Mouse (Mus musculus) liver, adult 2 months (tissue): ENCODE measurements around the gene Gnat1. TPM values are rescaled to one million over a fixed set of nuclear protein-coding genes. Genes with fewer than 3 reads are reported as not detected.

ENCODE experiments used
- DNase-seq: peaks from one replicate; pipeline ENCODE4 v3.0.0-alpha.2; 2011; ENCODE audit warnings: low read depth, low spot score; ENCODE audit errors: extremely low read depth
- H3K27ac ChIP-seq: fragments of 200-500 bp; replicated peaks from 2 replicates; pipeline ENCODE4 v1.5.1; 2012; ENCODE audit warnings: low read depth, mild to moderate bottlenecking, control low read depth, inconsistent platforms, low read length; ENCODE audit not compliant: insufficient read depth
- H3K27me3 ChIP-seq: fragments of 200-500 bp; 2 replicates; pipeline ENCODE4 v1.6.1; 2012; ENCODE audit warnings: mild to moderate bottlenecking, moderate library complexity, low read length, inconsistent platforms; ENCODE audit not compliant: control insufficient read depth, insufficient read depth
- H3K36me3 ChIP-seq: fragments of 200-500 bp; 2 replicates; pipeline ENCODE4 v1.6.1; 2012; ENCODE audit warnings: low read length, inconsistent platforms; ENCODE audit not compliant: control insufficient read depth, insufficient read depth
- H3K4me1 ChIP-seq: fragments of 200-500 bp; 2 replicates; pipeline ENCODE4 v1.6.1; 2011; ENCODE audit warnings: low read length; ENCODE audit not compliant: control insufficient read depth, insufficient read depth
- H3K4me3 ChIP-seq: fragments of 200-500 bp; 2 replicates; pipeline ENCODE4 v1.5.1; 2011; ENCODE audit warnings: low read depth, mild to moderate bottlenecking, control low read depth, low read length, moderate library complexity; ENCODE audit not compliant: insufficient read depth
- H3K79me2 ChIP-seq: fragments of 200-500 bp; 2 replicates; pipeline ENCODE4 v1.6.1; 2012; ENCODE audit warnings: inconsistent platforms, mild to moderate bottlenecking, low read length, moderate library complexity; ENCODE audit not compliant: control insufficient read depth, insufficient read depth
- H3K9ac ChIP-seq: fragments of 200-500 bp; 2 replicates; pipeline ENCODE4 v1.6.1; 2012; ENCODE audit warnings: low read depth, mild to moderate bottlenecking, control low read depth, inconsistent platforms, low read length
- CTCF ChIP-seq: fragments of 200-500 bp; IDR thresholded peaks from 2 replicates; pipeline ENCODE4 v1.5.1; 2011; ENCODE audit warnings: low read depth, low read length, control low read depth
- POLR2A ChIP-seq: fragments of 200-500 bp; IDR thresholded peaks from 2 replicates; pipeline ENCODE4 v1.6.1; 2011; ENCODE audit warnings: low read length, control low read depth; ENCODE audit not compliant: insufficient read depth; ENCODE audit errors: extremely low read depth
- WGBS: fragments of 180-500 bp; shearing (Covaris S2); methylation state at CpG from one replicate; pipeline ENCODE4 v1.1.7; 2018; 5-methylcytosine and 5-hydroxymethylcytosine counted together
- polyA plus RNA-seq: library from polyadenylated mRNA; depleted of rRNA; stranded (reverse); fragments of >200 nt; gene quantifications from 2 replicates; pipeline ENCODE4 v1.2.3, GENCODE M21; 2012
- total RNA-seq: library from RNA; depleted of rRNA; stranded (reverse); fragments of >200 nt; gene quantifications from 2 replicates; pipeline ENCODE4 v1.2.3, GENCODE M21; 2014

Gnat1 gene
- total and polyA plus RNA-seq, 2 experiments = 3.2 to 7.1 TPM

- no peak for DNase-seq
- peaks cover 62% of the 10 kb centered on the region for H3K79me2 ChIP-seq
- H3K36me3 ChIP-seq = no peaks in the 10 kb centered on the region
- H3K4me3 ChIP-seq = no peak overlapping the region
- no peak overlapping the region for H3K27ac ChIP-seq
- no peak overlapping the region for H3K9ac ChIP-seq
- TF ChIP-seq POLR2A = no peak
- TF ChIP-seq CTCF = no peak
- no peaks in the 10 kb centered on the region for H3K27me3 ChIP-seq
- 73% methylated on average over 9 of the region's 9 CpGs for WGBS
- peaks cover 16% of the 10 kb centered on the region; the same call in 1 of the 2 replicates for H3K4me1 ChIP-seq
Measured at GRCm38 (mm10) chr9:107631311-107631826, 48.1 kb downstream of the Gnat1 start.

- TF ChIP-seq POLR2A = no peak
- no peak for TF ChIP-seq CTCF
- Histone ChIP-seq H3K27me3 (no peaks in the 10 kb centered on the region), H3K79me2 (peaks cover 69% of the 10 kb centered on the region), H3K27ac (no peak overlapping the region), H3K4me1 (peaks cover 13% of the 10 kb centered on the region; the same call in 1 of the 2 replicates), H3K36me3 (no peaks in the 10 kb centered on the region), H3K9ac (no peak overlapping the region), H3K4me3 (no peak overlapping the region)
- 59% methylated on average over 4 of the region's 4 CpGs for WGBS
- no peak for DNase-seq
Measured at GRCm38 (mm10) chr9:107630576-107630975, 48.9 kb downstream of the Gnat1 start.

GRCm38 (mm10) chr9:107629901-107630425, 49.5 kb downstream of the Gnat1 start:
- no peaks in the 10 kb centered on the region for H3K27me3 ChIP-seq
- H3K36me3 ChIP-seq = no peaks in the 10 kb centered on the region
- H3K9ac ChIP-seq = no peak overlapping the region; the same call in 1 of the 2 replicates
- H3K4me1 ChIP-seq = peaks cover 14% of the 10 kb centered on the region; the same call in 1 of the 2 replicates
- TF ChIP-seq CTCF (no peak), POLR2A (no peak)
- H3K4me3 ChIP-seq = peak overlapping the region; percentile 9; the same call in 1 of the 2 replicates
- H3K79me2 ChIP-seq = peaks cover 73% of the 10 kb centered on the region
- no peak for DNase-seq
- H3K27ac ChIP-seq = peak overlapping the region; percentile 10; the same call in 1 of the 2 replicates
- WGBS = 51% methylated on average over 14 of the region's 14 CpGs

DNA sequence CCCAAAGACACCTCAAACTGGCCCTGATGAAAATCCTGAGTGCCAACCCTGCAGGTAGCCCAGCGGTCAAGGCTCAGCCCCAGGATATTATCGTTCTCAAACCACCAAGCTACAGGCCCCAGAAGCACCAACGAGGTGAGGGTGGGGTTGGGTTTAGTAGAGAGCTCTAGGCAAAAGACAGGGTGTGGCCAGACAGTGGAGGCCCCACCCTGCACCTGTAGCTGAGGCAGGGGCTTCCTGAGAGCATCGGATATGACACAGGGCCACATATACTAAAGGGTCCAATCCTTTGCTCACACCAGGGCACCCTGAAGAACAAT, 50.1 kb downstream of the Gnat1 start:
- Histone ChIP-seq H3K36me3 (no peaks in the 10 kb centered on the region), H3K4me1 (peaks cover 17% of the 10 kb centered on the region), H3K4me3 (no peak overlapping the region), H3K9ac (peak overlapping the region; percentile 33), H3K27me3 (no peaks in the 10 kb centered on the region), H3K79me2 (peaks cover 75% of the 10 kb centered on the region), H3K27ac (peak overlapping the region; percentile 12)
- no peak for DNase-seq
- WGBS = 65% methylated on average over 4 of the region's 4 CpGs
- TF ChIP-seq POLR2A (no peak), CTCF (no peak)

GRCm38 (mm10) chr9:107628721-107629410, 50.6 kb downstream of the Gnat1 start:
- 69% methylated on average over 15 of the region's 15 CpGs for WGBS
- peak overlapping the region; percentile 53 for H3K9ac ChIP-seq
- no peaks in the 10 kb centered on the region for H3K27me3 ChIP-seq
- peaks cover 74% of the 10 kb centered on the region for H3K79me2 ChIP-seq
- no peak overlapping the region; the same call in 1 of the 2 replicates for H3K4me3 ChIP-seq
- peak overlapping the region; percentile 70 for H3K27ac ChIP-seq
- H3K36me3 ChIP-seq = no peaks in the 10 kb centered on the region
- peaks cover 18% of the 10 kb centered on the region for H3K4me1 ChIP-seq
- no peak for TF ChIP-seq CTCF
- DNase-seq = no peak
